Mouse (Mus musculus): ENCODE measurements around the gene Saxo1.

DNA sequence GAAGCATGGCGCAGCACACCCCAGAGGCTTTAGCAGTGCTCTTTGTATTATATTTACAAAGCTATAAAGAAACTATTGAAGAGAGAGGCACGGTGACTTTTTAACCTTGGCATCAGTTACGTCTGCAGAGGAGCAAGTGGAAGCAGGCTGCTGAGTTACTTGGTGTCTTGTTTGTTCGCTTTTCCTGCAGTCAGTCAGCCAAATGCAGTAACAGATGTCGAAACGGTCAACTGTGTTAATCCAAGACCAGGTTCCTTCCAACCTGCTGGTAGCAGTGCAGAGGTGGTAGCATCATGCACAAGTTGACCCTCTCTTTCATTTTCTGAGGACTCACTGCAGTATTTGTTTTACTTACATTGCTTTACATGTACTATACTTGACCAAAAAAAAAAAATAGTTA lies 135.5 kb downstream of the Saxo1 start:
- TF ChIP-seq CTCF (IDR thresholded peaks at IDR 0.05; ENCODE audit: low read depth, low read length) (no peak), GATA1 (IDR thresholded peaks at IDR 0.05; ENCODE audit: borderline replicate concordance, low read length) (no peak), TAL1 (conservative IDR thresholded peaks at IDR 0.05; ENCODE audit: low read depth, low read length) (no peak), POLR2AphosphoS5 (IDR thresholded peaks at IDR 0.05; ENCODE audit: insufficient replicate concordance, low read depth, low read length) (no peak)

All from G1E (cell line).